Mouse (Mus musculus): ENCODE data around the gene Lrpap1. TPM values are rescaled to one million over a fixed set of nuclear protein-coding genes. Genes with fewer than 3 reads are reported as not detected.

Lrpap1 gene
- 107 and 117 TPM in 2 replicates for polyA plus RNA-seq (2014; fragmentation: Nextera tagmentation; extraction: Ambion mirVana)

- Histone ChIP-seq H3K4me1 (replicated peaks; ENCODE audit: control insufficient read depth, insufficient read depth, low read length) (peaks cover 14% of the 10 kb centered on the region; the same call in 1 of the 2 replicates), H3K4me3 (ENCODE audit: low read depth, low read length) (peak within 1 kb of the TSS; percentile 94), H3K9ac (ENCODE audit: low read length) (peak within 1 kb of the TSS; percentile 68), H3K27me3 (replicated peaks; ENCODE audit: control insufficient read depth, insufficient read depth, low read length) (no peaks in the 10 kb centered on the region), H3K36me3 (ENCODE audit: control insufficient read depth, insufficient read depth, low read length) (peaks cover 24% of the 10 kb centered on the region; the same call in 1 of the 2 replicates), H3K27ac (ENCODE audit: low read depth) (no peak within 1 kb of the TSS), H3K9me3 (ENCODE audit: control insufficient read depth, low read length) (no peaks in the 10 kb centered on the region), H3K4me2 (ENCODE audit: low read length) (peak within 1 kb of the TSS; percentile 57)
- peak; percentile 99 for DNase-seq (ENCODE audit: low spot score)
- under 1% methylated on average over 39 of the region's 39 CpGs for WGBS
- peak; percentile 91 for ATAC-seq (replicated peaks; ENCODE audit: low FRiP score, low TSS enrichment, low read depth)
Measured at GRCm38 (mm10) chr5:35104960-35105921, at the start of gene Lrpap1. TSS of gene Lrpap1 (minus strand) at chr5:35105766.

GRCm38 (mm10) chr5:35149939-35150338, 44.4 kb upstream of the Lrpap1 start:
- Histone ChIP-seq H3K4me2 (ENCODE audit: low read length) (no peak overlapping the region), H3K36me3 (ENCODE audit: control insufficient read depth, insufficient read depth, low read length) (no peaks in the 10 kb centered on the region), H3K27ac (ENCODE audit: low read depth) (no peak overlapping the region), H3K27me3 (replicated peaks; ENCODE audit: control insufficient read depth, insufficient read depth, low read length) (no peaks in the 10 kb centered on the region), H3K4me1 (replicated peaks; ENCODE audit: control insufficient read depth, insufficient read depth, low read length) (peaks cover 8% of the 10 kb centered on the region), H3K9me3 (ENCODE audit: control insufficient read depth, low read length) (0 out of 2 replicates have a peak, but pooled peaks cover 2% of the 10 kb centered on the region), H3K9ac (ENCODE audit: low read length) (no peak overlapping the region), H3K4me3 (ENCODE audit: low read depth, low read length) (no peak overlapping the region)
- WGBS = 82% methylated on average over 5 of the region's 5 CpGs
- ATAC-seq (replicated peaks; ENCODE audit: low FRiP score, low TSS enrichment, low read depth) = no peak
- no peak for DNase-seq (ENCODE audit: low spot score)

- ATAC-seq (replicated peaks; ENCODE audit: low FRiP score, low TSS enrichment, low read depth) = no peak
- Histone ChIP-seq H3K27me3 (replicated peaks; ENCODE audit: control insufficient read depth, insufficient read depth, low read length) (no peaks in the 10 kb centered on the region), H3K27ac (ENCODE audit: low read depth) (no peak overlapping the region), H3K4me2 (ENCODE audit: low read length) (no peak overlapping the region), H3K4me1 (replicated peaks; ENCODE audit: control insufficient read depth, insufficient read depth, low read length) (peaks cover 8% of the 10 kb centered on the region), H3K36me3 (ENCODE audit: control insufficient read depth, insufficient read depth, low read length) (no peaks in the 10 kb centered on the region), H3K9me3 (ENCODE audit: control insufficient read depth, low read length) (0 out of 2 replicates have a peak, but pooled peaks cover 2% of the 10 kb centered on the region), H3K4me3 (ENCODE audit: low read depth, low read length) (no peak overlapping the region), H3K9ac (ENCODE audit: low read length) (no peak overlapping the region)
- no peak for DNase-seq (ENCODE audit: low spot score)
- 76% methylated on average over 4 of the region's 4 CpGs for WGBS
Measured at GRCm38 (mm10) chr5:35149526-35149925, 44.0 kb upstream of the Lrpap1 start.

DNA sequence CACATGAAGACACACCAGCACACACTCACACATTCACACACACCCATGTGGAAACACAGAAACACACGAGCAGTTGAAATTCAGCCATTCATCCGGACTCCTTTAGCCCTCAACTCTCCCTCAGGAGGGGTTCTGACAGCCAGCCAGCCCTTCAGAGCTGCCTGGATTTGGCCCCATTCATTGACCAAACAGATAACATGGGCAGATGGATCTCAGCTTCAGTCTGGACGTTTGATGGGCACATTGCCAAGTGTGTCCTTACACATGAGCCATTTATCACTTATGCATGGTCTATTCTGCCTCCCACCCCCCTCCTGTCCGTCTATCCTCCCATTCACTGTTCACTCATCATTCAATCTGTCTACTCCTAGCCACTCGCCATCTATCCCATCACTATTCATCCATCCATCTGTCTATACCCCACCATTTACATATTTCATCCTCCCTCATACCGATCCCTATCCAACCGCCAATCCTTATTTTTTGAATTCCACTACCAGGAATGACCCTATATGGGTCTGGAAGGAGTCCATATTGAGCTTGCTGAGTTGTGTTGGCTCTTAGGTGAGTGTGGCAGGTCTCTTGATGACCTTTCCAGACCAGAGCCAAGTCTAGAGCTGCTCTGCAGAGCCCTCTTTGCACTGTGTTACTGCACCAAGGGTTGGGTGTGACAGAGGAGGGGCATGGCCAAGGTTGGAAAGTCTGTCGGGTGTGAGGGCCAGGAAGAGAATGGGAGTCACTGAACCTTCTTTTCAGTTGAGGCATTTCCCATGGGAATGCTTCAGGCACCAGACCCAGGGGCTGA, 42.6 kb upstream of the Lrpap1 start:
- WGBS = 67% methylated on average over 8 of the region's 8 CpGs
- peaks cover 8% of the 10 kb centered on the region for H3K4me1 ChIP-seq (replicated peaks; ENCODE audit: control insufficient read depth, insufficient read depth, low read length)

DNA sequence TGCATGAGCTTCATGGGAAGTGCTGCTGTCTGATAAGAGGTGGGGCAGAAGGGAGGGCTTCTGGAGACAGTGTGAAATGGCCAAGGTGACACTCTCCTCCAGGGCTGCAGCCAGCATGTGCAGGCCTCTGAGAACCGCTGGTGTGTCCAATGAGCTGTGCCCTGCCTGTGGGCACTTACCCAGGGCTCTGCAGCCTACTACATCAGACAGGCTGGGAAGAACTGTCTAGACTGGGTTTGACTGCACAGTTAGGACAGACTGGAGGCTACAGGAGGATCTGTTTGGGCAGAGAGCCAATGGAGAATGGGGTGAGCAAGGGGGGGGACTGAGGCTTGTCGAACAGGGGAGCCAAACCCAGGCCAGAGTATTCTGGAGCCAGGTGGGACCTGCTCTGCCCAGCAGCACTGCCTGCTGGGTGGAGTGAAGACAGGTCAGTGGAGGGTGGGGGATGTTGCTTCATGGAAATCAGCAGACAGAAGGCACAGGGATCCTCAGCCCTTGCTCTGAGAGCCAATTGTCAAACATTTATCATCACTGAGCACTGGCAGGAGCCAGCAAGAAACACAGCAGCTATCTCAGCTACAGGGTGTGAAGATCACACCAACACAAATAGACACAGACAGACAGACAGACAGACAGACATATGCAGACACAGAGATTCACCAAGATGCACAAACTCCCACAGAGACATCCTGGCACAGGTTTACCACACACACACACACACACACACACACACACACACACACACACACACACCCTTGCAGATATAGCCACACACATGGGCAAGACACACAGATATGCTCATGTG, 41.8 kb upstream of the Lrpap1 start:
- WGBS = 33% methylated on average over 2 of the region's 2 CpGs

More for the DNA sequence above, 42.6 kb upstream of the Lrpap1 start:
- H3K27me3 ChIP-seq (replicated peaks; ENCODE audit: control insufficient read depth, insufficient read depth, low read length) = no peaks in the 10 kb centered on the region
- ATAC-seq (replicated peaks; ENCODE audit: low FRiP score, low TSS enrichment, low read depth) = no peak
- DNase-seq (ENCODE audit: low spot score) = no peak
- H3K4me2 ChIP-seq (ENCODE audit: low read length) = no peak overlapping the region
- H3K4me3 ChIP-seq (ENCODE audit: low read depth, low read length) = no peak overlapping the region
- H3K9ac ChIP-seq (ENCODE audit: low read length) = no peak overlapping the region
- H3K9me3 ChIP-seq (ENCODE audit: control insufficient read depth, low read length) = 0 out of 2 replicates have a peak, but pooled peaks cover 2% of the 10 kb centered on the region
- no peaks in the 10 kb centered on the region for H3K36me3 ChIP-seq (ENCODE audit: control insufficient read depth, insufficient read depth, low read length)
- no peak overlapping the region for H3K27ac ChIP-seq (ENCODE audit: low read depth)

DNA sequence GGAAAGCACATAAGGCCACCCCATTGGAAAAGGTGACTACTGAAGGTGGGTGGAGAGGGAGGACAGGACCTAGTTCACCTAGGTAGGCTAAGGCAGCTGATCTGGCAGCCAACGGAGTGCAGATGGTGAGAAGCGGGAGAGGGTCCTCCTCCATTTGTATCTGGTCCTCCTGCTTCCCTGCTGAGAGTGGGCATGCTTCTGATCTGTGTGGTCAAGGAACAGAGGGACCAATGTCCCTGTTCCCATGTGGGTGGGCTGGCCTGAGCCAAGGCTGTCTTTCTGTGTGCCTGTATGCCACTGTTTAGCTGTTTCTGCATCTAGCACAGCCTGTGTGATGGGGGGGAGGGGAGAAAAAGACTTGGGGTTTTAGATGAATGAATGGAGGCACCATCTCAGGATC, 41.2 kb upstream of the Lrpap1 start:
- no peaks in the 10 kb centered on the region for H3K36me3 ChIP-seq (ENCODE audit: control insufficient read depth, insufficient read depth, low read length)
- H3K9me3 ChIP-seq (ENCODE audit: control insufficient read depth, low read length) = 0 out of 2 replicates have a peak, but pooled peaks cover 2% of the 10 kb centered on the region
- WGBS = 59% methylated on average over 2 of the region's 2 CpGs
- peaks cover 8% of the 10 kb centered on the region for H3K4me1 ChIP-seq (replicated peaks; ENCODE audit: control insufficient read depth, insufficient read depth, low read length)
- DNase-seq (ENCODE audit: low spot score) (no peak), ATAC-seq (replicated peaks; ENCODE audit: low FRiP score, low TSS enrichment, low read depth) (no peak)
- no peak overlapping the region for H3K4me2 ChIP-seq (ENCODE audit: low read length)
- H3K27ac ChIP-seq (ENCODE audit: low read depth) = no peak overlapping the region
- H3K9ac ChIP-seq (ENCODE audit: low read length) = no peak overlapping the region
- H3K27me3 ChIP-seq (replicated peaks; ENCODE audit: control insufficient read depth, insufficient read depth, low read length) = no peaks in the 10 kb centered on the region
- H3K4me3 ChIP-seq (ENCODE audit: low read depth, low read length) = no peak overlapping the region

More for the DNA sequence above, 41.8 kb upstream of the Lrpap1 start:
- no peak overlapping the region for H3K9ac ChIP-seq (ENCODE audit: low read length)
- no peak overlapping the region for H3K4me3 ChIP-seq (ENCODE audit: low read depth, low read length)
- peaks cover 8% of the 10 kb centered on the region for H3K4me1 ChIP-seq (replicated peaks; ENCODE audit: control insufficient read depth, insufficient read depth, low read length)
- no peak overlapping the region for H3K27ac ChIP-seq (ENCODE audit: low read depth)
- ATAC-seq (replicated peaks; ENCODE audit: low FRiP score, low TSS enrichment, low read depth) = 0 out of 2 replicates have a peak, but pooled peaks have one; percentile 23
- DNase-seq (ENCODE audit: low spot score) = no peak
- no peaks in the 10 kb centered on the region for H3K36me3 ChIP-seq (ENCODE audit: control insufficient read depth, insufficient read depth, low read length)
- H3K4me2 ChIP-seq (ENCODE audit: low read length) = no peak overlapping the region
- 0 out of 2 replicates have a peak, but pooled peaks cover 2% of the 10 kb centered on the region for H3K9me3 ChIP-seq (ENCODE audit: control insufficient read depth, low read length)
- H3K27me3 ChIP-seq (replicated peaks; ENCODE audit: control insufficient read depth, insufficient read depth, low read length) = no peaks in the 10 kb centered on the region

- Histone ChIP-seq H3K36me3 (ENCODE audit: control insufficient read depth, insufficient read depth, low read length) (no peaks in the 10 kb centered on the region), H3K4me3 (ENCODE audit: low read depth, low read length) (no peak overlapping the region), H3K4me2 (ENCODE audit: low read length) (no peak overlapping the region), H3K27me3 (replicated peaks; ENCODE audit: control insufficient read depth, insufficient read depth, low read length) (no peaks in the 10 kb centered on the region), H3K4me1 (replicated peaks; ENCODE audit: control insufficient read depth, insufficient read depth, low read length) (peaks cover 8% of the 10 kb centered on the region), H3K27ac (ENCODE audit: low read depth) (no peak overlapping the region), H3K9ac (ENCODE audit: low read length) (no peak overlapping the region), H3K9me3 (ENCODE audit: control insufficient read depth, low read length) (no peaks in the 10 kb centered on the region)
- 79% methylated on average over 2 of the region's 2 CpGs for WGBS
- ATAC-seq (replicated peaks; ENCODE audit: low FRiP score, low TSS enrichment, low read depth) (no peak), DNase-seq (ENCODE audit: low spot score) (no peak)
Measured at GRCm38 (mm10) chr5:35144716-35145115, 39.1 kb upstream of the Lrpap1 start.

Measured in intestine, embryonic 14.5 days (tissue).